Mouse (Mus musculus) hindbrain, postnatal 0 days (tissue): Measurements from ENCODE around the gene Apoc2. TPM values are rescaled to one million over a fixed set of nuclear protein-coding genes. Genes with fewer than 3 reads are reported as not detected.

ENCODE experiments used
- ATAC-seq: fragments of 200-750 bp; cut with Nextera tagmentation; 2 replicates; pipeline ENCODE4 v1.8.0; 2017; ENCODE audit warnings: mild to moderate bottlenecking, moderate TSS enrichment, moderate library complexity
- DNase-seq: peaks from one replicate; pipeline ENCODE4 v3.0.0-alpha.2; 2015; ENCODE audit warnings: low spot score
- H3K27ac ChIP-seq: fragments of 300-500 bp; sonication (generic); 2 replicates; pipeline ENCODE4 v1.5.1; 2014; ENCODE audit warnings: mild to moderate bottlenecking
- H3K27me3 ChIP-seq: fragments of 300-500 bp; sonication (generic); 2 replicates; pipeline ENCODE4 v1.6.1; 2014; ENCODE audit warnings: low read length, mixed read lengths; ENCODE audit not compliant: insufficient read depth
- H3K36me3 ChIP-seq: fragments of 300-500 bp; sonication (generic); 2 replicates; pipeline ENCODE4 v1.6.1; 2014; ENCODE audit warnings: low read length, mixed read lengths; ENCODE audit not compliant: insufficient read depth
- H3K4me1 ChIP-seq: fragments of 300-500 bp; sonication (generic); 2 replicates; pipeline ENCODE4 v1.6.1; 2014; ENCODE audit warnings: antibody characterized with exemption, low read length, mixed read lengths; ENCODE audit not compliant: insufficient read depth
- H3K4me2 ChIP-seq: fragments of 300-500 bp; sonication (generic); 2 replicates; pipeline ENCODE4 v1.6.1; 2014; ENCODE audit warnings: low read depth, mild to moderate bottlenecking, low read length, moderate library complexity, mixed read lengths
- H3K4me3 ChIP-seq: fragments of 300-500 bp; sonication (generic); 2 replicates; pipeline ENCODE4 v1.5.1; 2014; ENCODE audit warnings: low read length
- H3K9ac ChIP-seq: fragments of 300-500 bp; sonication (generic); replicated peaks from 2 replicates; pipeline ENCODE4 v1.6.1; 2014; ENCODE audit warnings: mild to moderate bottlenecking, low read length, moderate library complexity, mixed read lengths
- H3K9me3 ChIP-seq: fragments of 300-500 bp; sonication (generic); 2 replicates; pipeline ENCODE4 v1.6.1; 2016; ENCODE audit warnings: low read length, mixed read lengths
- CTCF ChIP-seq: IDR thresholded peaks from 2 replicates; pipeline ENCODE4 v1.5.1; 2016; ENCODE audit warnings: antibody characterized with exemption, control low read depth, low read depth
- WGBS: fragments of 180-500 bp; shearing (Covaris S2); extraction: QIAGEN DNeasy Blood & Tissue Kit; methylation state at CpG from one replicate; pipeline ENCODE4 v1.1.7; 2014; 5-methylcytosine and 5-hydroxymethylcytosine counted together
- polyA plus RNA-seq: library from polyadenylated mRNA; unstranded; fragments of >200 nt; fragmentation: Nextera tagmentation; extraction: Ambion mirVana; gene quantifications from 2 replicates; pipeline ENCODE4 v1.2.1, GENCODE M21; 2015
- total RNA-seq: library from RNA; depleted of rRNA; stranded (reverse); fragments of >200 nt; gene quantifications from 2 replicates; pipeline ENCODE4 v1.2.3, GENCODE M21; 2014

The Apoc2 gene
- total and polyA plus RNA-seq, 2 experiments from 2014 or later = 0.38 TPM; not detected in 1

GRCm38 (mm10) chr7:19671511-19671910 is 6.2 kb downstream of the Apoc2 start:
- Histone ChIP-seq H3K27me3 (no peaks in the 10 kb centered on the region), H3K4me2 (no peak overlapping the region), H3K4me3 (no peak overlapping the region), H3K4me1 (no peaks in the 10 kb centered on the region), H3K9ac (no peak overlapping the region), H3K27ac (no peak overlapping the region), H3K9me3 (no peaks in the 10 kb centered on the region), H3K36me3 (no peaks in the 10 kb centered on the region)
- ATAC-seq = no peak
- 71% methylated on average over 10 of the region's 10 CpGs for WGBS
- DNase-seq = no peak
- TF ChIP-seq CTCF = no peak

GRCm38 (mm10) chr7:19668947-19669721 is 8.6 kb downstream of the Apoc2 start:
- Histone ChIP-seq H3K9me3 (no peaks in the 10 kb centered on the region), H3K9ac (peak overlapping the region; percentile 17; the same call in 1 of the 2 replicates), H3K27me3 (no peaks in the 10 kb centered on the region), H3K4me1 (no peaks in the 10 kb centered on the region; the same call in 1 of the 2 replicates), H3K27ac (peak overlapping the region; percentile 86), H3K4me2 (peak overlapping the region; percentile 31; the same call in 1 of the 2 replicates), H3K36me3 (no peaks in the 10 kb centered on the region), H3K4me3 (no peak overlapping the region)
- peak; percentile 99 for TF ChIP-seq CTCF
- DNase-seq = peak; percentile 97
- WGBS = 9% methylated on average over 10 of the region's 10 CpGs
- ATAC-seq = peak; percentile 85

DNA sequence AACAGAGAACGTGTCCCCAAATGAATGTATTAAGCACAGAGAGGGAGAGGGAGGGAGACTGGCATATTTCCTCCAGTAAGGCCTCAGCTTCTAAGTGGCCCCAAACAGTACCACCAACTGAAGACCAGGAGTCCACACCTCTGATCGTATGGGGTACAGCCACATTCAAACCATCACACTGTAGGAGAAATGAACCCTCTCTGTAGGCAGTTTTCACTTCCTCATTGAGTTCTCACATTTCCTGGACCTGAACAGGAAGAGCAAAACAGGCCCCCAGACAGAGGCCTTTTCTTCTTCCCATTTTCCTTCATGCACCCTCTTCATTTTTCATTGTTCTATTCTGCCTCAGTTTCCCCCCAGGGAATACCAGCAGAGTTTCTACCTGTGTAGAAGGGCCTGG is 10.3 kb downstream of the Apoc2 start:
- Histone ChIP-seq H3K4me1 (peaks cover 7% of the 10 kb centered on the region), H3K27me3 (no peaks in the 10 kb centered on the region), H3K9ac (no peak overlapping the region), H3K9me3 (no peaks in the 10 kb centered on the region), H3K4me2 (no peak overlapping the region), H3K27ac (no peak overlapping the region), H3K36me3 (no peaks in the 10 kb centered on the region), H3K4me3 (no peak overlapping the region)
- TF ChIP-seq CTCF = no peak
- 83% methylated on average over 2 of the region's 2 CpGs for WGBS
- ATAC-seq (no peak), DNase-seq (no peak)

DNA sequence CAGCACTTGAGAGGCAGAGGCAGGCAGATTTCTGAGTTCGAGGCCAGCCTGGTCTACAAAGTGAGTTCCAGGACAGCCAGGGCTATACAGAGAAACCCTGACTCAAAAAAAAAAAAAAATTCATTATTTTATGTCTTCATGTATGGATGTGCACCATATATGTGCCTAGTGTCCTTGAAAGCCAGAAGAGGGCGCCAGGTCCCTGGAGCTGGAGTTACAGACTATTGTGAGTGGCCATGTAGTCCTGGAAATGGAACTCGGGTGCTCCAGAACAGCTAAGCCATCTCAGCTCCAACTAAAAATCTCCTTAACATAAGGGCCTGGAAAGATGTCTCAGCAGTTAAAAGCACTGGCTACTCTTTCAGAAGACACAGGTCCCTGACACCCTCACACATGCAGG is 11.0 kb downstream of the Apoc2 start:
- no peaks in the 10 kb centered on the region for H3K27me3 ChIP-seq
- H3K36me3 ChIP-seq = no peaks in the 10 kb centered on the region; the same call in 1 of the 2 replicates
- 62% methylated on average over 3 of the region's 3 CpGs for WGBS
- no peak overlapping the region for H3K9ac ChIP-seq
- no peak overlapping the region; the same call in 1 of the 2 replicates for H3K27ac ChIP-seq
- no peak overlapping the region for H3K4me2 ChIP-seq
- H3K4me1 ChIP-seq = peaks cover 7% of the 10 kb centered on the region
- no peaks in the 10 kb centered on the region for H3K9me3 ChIP-seq
- DNase-seq (peak; percentile 30), ATAC-seq (no peak)
- peak; percentile 42 for TF ChIP-seq CTCF
- H3K4me3 ChIP-seq = no peak overlapping the region

DNA sequence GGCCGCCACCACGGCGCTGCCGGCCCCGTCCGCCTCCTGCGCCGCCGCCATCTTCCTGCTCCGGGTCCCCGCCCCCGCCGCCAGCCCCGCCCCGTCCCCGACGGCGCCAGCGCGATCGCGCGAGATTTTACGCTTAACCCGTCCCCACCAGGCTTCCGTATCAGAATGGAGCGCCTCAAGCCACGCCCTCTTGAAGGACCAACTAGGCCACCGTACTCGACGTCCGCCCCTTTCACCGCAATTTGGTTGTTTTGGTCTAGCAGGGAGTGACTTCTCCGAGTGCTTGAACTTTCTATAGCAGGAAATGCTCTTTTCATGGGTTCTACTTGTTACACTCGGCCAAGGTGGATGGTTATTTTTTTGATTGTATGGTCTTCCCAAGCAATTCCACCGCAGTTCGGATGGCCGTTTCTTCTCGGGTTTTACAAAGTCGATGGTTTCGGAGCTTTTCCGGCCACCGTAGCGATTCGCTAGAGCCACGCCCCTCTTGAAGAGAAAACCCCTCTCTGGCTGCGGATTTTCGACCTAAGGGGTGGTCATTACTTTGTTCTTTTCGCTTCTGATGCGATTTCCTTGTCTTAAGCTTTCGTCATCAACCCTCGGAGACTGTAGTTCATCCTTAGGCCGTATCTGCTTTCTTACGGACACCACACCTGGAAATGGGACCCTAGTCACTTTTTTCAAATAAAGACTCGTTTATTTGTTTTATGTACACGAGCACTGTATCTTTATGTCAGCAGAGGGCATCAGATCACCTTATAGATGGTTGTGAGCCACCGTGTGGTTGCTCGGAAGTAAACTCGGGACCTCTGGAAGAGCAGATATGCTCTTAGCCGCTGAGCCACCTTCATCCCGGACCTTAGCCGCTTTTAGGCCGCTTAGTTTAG is 12.5 kb downstream of the Apoc2 start, which contains the start of gene Clptm1:
TSS of gene Clptm1 (minus strand) at position 79 of the 887 bp plus-strand sequence.
- TF ChIP-seq CTCF = peak; percentile 66
- ATAC-seq (peak; percentile 85), DNase-seq (peak; percentile 99)
- peak within 1 kb of the TSS; percentile 78 for H3K4me2 ChIP-seq
- peak within 1 kb of the TSS; percentile 98 for H3K9ac ChIP-seq
- H3K27me3 ChIP-seq = no peaks in the 10 kb centered on the region
- H3K36me3 ChIP-seq = no peaks in the 10 kb centered on the region; the same call in 1 of the 2 replicates
- 0% methylated on average over 60 of the region's 63 CpGs for WGBS
- H3K4me1 ChIP-seq = peaks cover 7% of the 10 kb centered on the region
- peak within 1 kb of the TSS; percentile 92 for H3K27ac ChIP-seq
- H3K9me3 ChIP-seq = no peaks in the 10 kb centered on the region
- H3K4me3 ChIP-seq = peak within 1 kb of the TSS; percentile 100

DNA sequence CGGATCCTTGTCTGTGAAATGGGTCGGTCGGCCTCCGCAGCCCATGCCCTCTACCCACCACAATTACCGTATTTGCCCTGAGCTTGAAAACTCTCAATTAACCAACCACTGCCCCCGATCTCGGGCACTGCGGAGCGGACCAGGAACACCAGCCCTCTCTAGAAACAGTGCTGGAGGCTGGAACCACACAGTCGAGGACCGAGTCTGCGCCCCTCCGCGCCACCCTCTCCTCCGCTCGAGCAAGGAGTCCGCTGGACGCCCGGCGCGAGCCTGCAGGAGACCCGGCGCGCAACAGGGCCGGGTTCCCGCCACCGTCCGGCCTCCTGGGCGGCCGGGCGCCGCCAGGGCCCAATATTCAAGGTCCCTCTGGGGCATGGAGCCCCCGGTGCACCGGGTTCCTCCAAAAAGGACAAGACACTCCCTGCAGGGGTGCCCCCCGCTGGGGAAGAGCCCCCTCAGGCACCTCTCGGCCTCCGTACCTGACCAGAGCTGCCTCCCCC is 13.2 kb downstream of the Apoc2 start:
- under 1% methylated on average over 35 of the region's 37 CpGs for WGBS
- H3K4me2 ChIP-seq = peak overlapping the region; percentile 78
- no peaks in the 10 kb centered on the region; the same call in 1 of the 2 replicates for H3K36me3 ChIP-seq
- TF ChIP-seq CTCF = no peak
- H3K4me3 ChIP-seq = peak overlapping the region; percentile 100
- DNase-seq (no peak), ATAC-seq (peak; percentile 39)
- no peaks in the 10 kb centered on the region for H3K9me3 ChIP-seq
- peak overlapping the region; percentile 92 for H3K27ac ChIP-seq
- H3K27me3 ChIP-seq = no peaks in the 10 kb centered on the region
- peak overlapping the region; percentile 98 for H3K9ac ChIP-seq
- H3K4me1 ChIP-seq = peaks cover 7% of the 10 kb centered on the region
